In genomic region chr10:71337733-71338132, GRCm38 (mm10) we compare ENCODE assay signal across 27 mouse cellular contexts. TPM values are rescaled to one million over a fixed set of nuclear protein-coding genes. Genes with fewer than 3 reads are reported as not detected.
DNase-seq lines count a peak whose midpoint lies in the region; ATAC-seq and TF ChIP-seq lines count a peak whose summit lies in the region.
"Had no signal": no experiment of that assay in that cellular context is flagged by ENCODE, and none has a peak within 500 bp of the region (broad histone marks: within the 10 kb centered on the region; RNA-seq: fewer than 3 reads in every experiment).

No protein-coding gene starts in this region.

- intact Hi-C loops in heart, adult 2 months (cut with DNase I): no loop called here
- intact Hi-C loops in gastrocnemius, postnatal 14 days (cut with DNase I; ENCODE audit: low total_unique reads): no loop called here

- no peak for ATAC-seq in heart, embryonic 11.5 days (replicated peaks; ENCODE audit: insufficient number of reproducible peaks, low FRiP score, low TSS enrichment)
- no peak for ATAC-seq in kidney, embryonic 16.5 days (ENCODE audit: low FRiP score, low TSS enrichment)
- ATAC-seq in intestine, postnatal 0 days: peak; percentile 59
- no peak for ATAC-seq in liver, embryonic 16.5 days (ENCODE audit: low read depth)
- ATAC-seq: activated CD4-positive, CD25-positive, alpha-beta regulatory T cell, adult 4 months; forebrain, postnatal 0 days; hindbrain, postnatal 0 days had no signal

- 68% methylated on average over 2 of the region's 2 CpGs for WGBS in heart, adult 2 months
- WGBS in heart, embryonic 11.5 days (ENCODE audit: insufficient replicate concordance): 85% methylated on average over 2 of the region's 2 CpGs
- WGBS in kidney, embryonic 16.5 days: 35% methylated on average over 2 of the region's 2 CpGs
- 43% methylated on average over 2 of the region's 2 CpGs for WGBS in intestine, postnatal 0 days
- WGBS in liver, embryonic 16.5 days (ENCODE audit: insufficient replicate concordance): 71% methylated on average over 2 of the region's 2 CpGs

- no peaks in the 10 kb centered on the region for H3K36me3 ChIP-seq in heart, adult 2 months (ENCODE audit: control insufficient read depth, insufficient read depth, low read length)
- H3K36me3 ChIP-seq in heart, embryonic 11.5 days (ENCODE audit: control insufficient read depth, insufficient read depth, low read length): peaks cover 10% of the 10 kb centered on the region
- peaks cover 33% of the 10 kb centered on the region for H3K36me3 ChIP-seq in kidney, embryonic 16.5 days (ENCODE audit: insufficient read depth, low read length)
- peaks cover 19% of the 10 kb centered on the region for H3K36me3 ChIP-seq in intestine, postnatal 0 days (ENCODE audit: control insufficient read depth, insufficient read depth)
- H3K36me3 ChIP-seq in liver, embryonic 16.5 days (ENCODE audit: control insufficient read depth, insufficient read depth): peaks cover 5% of the 10 kb centered on the region; the same call in 1 of the 2 replicates

- peak overlapping the region; percentile 7; the same call in 1 of the 2 replicates for H3K27ac ChIP-seq in heart, adult 2 months
- no peak overlapping the region for H3K27ac ChIP-seq in heart, embryonic 11.5 days (ENCODE audit: low read depth, low read length)
- H3K27ac ChIP-seq in kidney, embryonic 16.5 days (ENCODE audit: low read length): no peak overlapping the region
- peak overlapping the region; percentile 54; the same call in 1 of the 2 replicates for H3K27ac ChIP-seq in intestine, postnatal 0 days (ENCODE audit: low read depth, low read length)
- peak overlapping the region; percentile 76 for H3K27ac ChIP-seq in liver, embryonic 16.5 days (ENCODE audit: low read length)
- H3K27ac ChIP-seq: forebrain, embryonic 12.5 days; heart, embryonic 10.5 days; hindbrain, embryonic 12.5 days; hindbrain, postnatal 0 days; liver, embryonic 14.5 days; midbrain, embryonic 12.5 days; neural tube, embryonic 12.5 days had no signal

- H3K9me3 ChIP-seq in heart, embryonic 11.5 days (replicated peaks; ENCODE audit: control insufficient read depth, low read length): no peaks in the 10 kb centered on the region
- H3K9me3 ChIP-seq in kidney, embryonic 16.5 days (ENCODE audit: low read length): no peaks in the 10 kb centered on the region
- no peaks in the 10 kb centered on the region for H3K9me3 ChIP-seq in intestine, postnatal 0 days (ENCODE audit: control insufficient read depth)
- no peaks in the 10 kb centered on the region for H3K9me3 ChIP-seq in liver, embryonic 16.5 days (replicated peaks; ENCODE audit: control insufficient read depth, low read length)
- H3K9me3 ChIP-seq: forebrain, embryonic 12.5 days; heart, embryonic 10.5 days; hindbrain, embryonic 12.5 days; midbrain, embryonic 12.5 days; neural tube, embryonic 12.5 days had no signal

- TF ChIP-seq POLR2A in heart, adult 2 months (IDR thresholded peaks at IDR 0.05; ENCODE audit: insufficient read depth, low read depth, low read length): no peak

- no peak overlapping the region for H3K4me2 ChIP-seq in heart, embryonic 11.5 days
- H3K4me2 ChIP-seq in kidney, embryonic 16.5 days (replicated peaks; ENCODE audit: low read depth, low read length): 0 out of 2 replicates have a peak overlapping the region, but pooled peaks have one; percentile 25
- H3K4me2 ChIP-seq in intestine, postnatal 0 days (replicated peaks; ENCODE audit: low read depth): peak overlapping the region; percentile 50
- peak overlapping the region; percentile 35; the same call in 1 of the 2 replicates for H3K4me2 ChIP-seq in liver, embryonic 16.5 days (ENCODE audit: low read depth, low read length)
- H3K4me2 ChIP-seq: forebrain, embryonic 12.5 days; hindbrain, embryonic 12.5 days; midbrain, embryonic 12.5 days; neural tube, embryonic 12.5 days had no signal

- DNase-seq in heart, adult 2 months: no peak
- no peak for DNase-seq in kidney, postnatal 4 days
- DNase-seq in gastrocnemius, postnatal 14 days: no peak
- DNase-seq in spleen, adult 12 weeks (ENCODE audit: low spot score): no peak
- DNase-seq: adrenal gland, adult 2 months; cerebellum, adult 2 months; cerebellum, postnatal 14 days; forebrain, postnatal 0 days; heart, postnatal 36 days; lung, postnatal 36 days; right cerebral cortex, postnatal 4 days; thymus, postnatal 14 days had no signal

- H3K27me3 ChIP-seq in heart, adult 2 months (ENCODE audit: control insufficient read depth, insufficient read depth, low read length): no peaks in the 10 kb centered on the region
- H3K27me3 ChIP-seq in heart, embryonic 11.5 days (ENCODE audit: control insufficient read depth, insufficient read depth, low read length): no peaks in the 10 kb centered on the region
- H3K27me3 ChIP-seq in kidney, embryonic 16.5 days (ENCODE audit: insufficient read depth, low read length): no peaks in the 10 kb centered on the region
- no peaks in the 10 kb centered on the region for H3K27me3 ChIP-seq in intestine, postnatal 0 days (replicated peaks; ENCODE audit: control insufficient read depth, insufficient read depth, low read length)
- H3K27me3 ChIP-seq in liver, embryonic 16.5 days (ENCODE audit: control insufficient read depth, insufficient read depth, low read depth, low read length): no peaks in the 10 kb centered on the region
- H3K27me3 ChIP-seq: CH12.LX; forebrain, embryonic 12.5 days; hindbrain, embryonic 12.5 days; midbrain, embryonic 12.5 days; neural tube, embryonic 12.5 days had no signal

- H3K4me1 ChIP-seq in heart, adult 2 months (ENCODE audit: control insufficient read depth, insufficient read depth, low read length): peaks cover 1% of the 10 kb centered on the region
- 0 out of 2 replicates have a peak, but pooled peaks cover 4% of the 10 kb centered on the region for H3K4me1 ChIP-seq in heart, embryonic 11.5 days (ENCODE audit: control insufficient read depth, insufficient read depth, low read length)
- peaks cover 38% of the 10 kb centered on the region for H3K4me1 ChIP-seq in kidney, embryonic 16.5 days (ENCODE audit: insufficient read depth, low read length)
- peaks cover 11% of the 10 kb centered on the region for H3K4me1 ChIP-seq in intestine, postnatal 0 days (replicated peaks; ENCODE audit: control insufficient read depth, insufficient read depth, low read length)
- peaks cover 26% of the 10 kb centered on the region for H3K4me1 ChIP-seq in liver, embryonic 16.5 days (ENCODE audit: control insufficient read depth, low read depth, low read length)
- H3K4me1 ChIP-seq: hindbrain, embryonic 12.5 days; neural tube, embryonic 12.5 days had no signal

- H3K4me3 ChIP-seq in heart, adult 2 months: no peak overlapping the region
- no peak overlapping the region for H3K4me3 ChIP-seq in heart, embryonic 11.5 days (ENCODE audit: low read depth, low read length)
- H3K4me3 ChIP-seq in kidney, embryonic 16.5 days (ENCODE audit: low read length): no peak overlapping the region
- H3K4me3 ChIP-seq in intestine, postnatal 0 days (ENCODE audit: low read depth, low read length): no peak overlapping the region
- H3K4me3 ChIP-seq in liver, embryonic 16.5 days (ENCODE audit: low read depth, low read length): no peak overlapping the region
- H3K4me3 ChIP-seq: erythroblast, embryonic 14.5 days; forebrain, embryonic 12.5 days; heart, embryonic 10.5 days; hindbrain, embryonic 12.5 days; midbrain, embryonic 12.5 days; myocyte; neural tube, embryonic 12.5 days had no signal

- H3K9ac ChIP-seq in heart, adult 2 months (ENCODE audit: low read depth, low read length): no peak overlapping the region
- no peak overlapping the region for H3K9ac ChIP-seq in heart, embryonic 11.5 days (ENCODE audit: low read depth, low read length)
- H3K9ac ChIP-seq in kidney, embryonic 16.5 days (replicated peaks; ENCODE audit: low read length): no peak overlapping the region
- H3K9ac ChIP-seq in intestine, postnatal 0 days (ENCODE audit: low read depth, low read length): no peak overlapping the region
- H3K9ac ChIP-seq in liver, embryonic 16.5 days (ENCODE audit: low read depth, low read length): no peak overlapping the region
- H3K9ac ChIP-seq: forebrain, embryonic 12.5 days; forebrain, postnatal 0 days; hindbrain, embryonic 12.5 days; liver, embryonic 14.5 days; midbrain, embryonic 12.5 days; neural tube, embryonic 12.5 days had no signal

- no peaks in the 10 kb centered on the region; the same call in 1 of the 2 replicates for H3K79me2 ChIP-seq in heart, adult 2 months (replicated peaks; ENCODE audit: control insufficient read depth, insufficient read depth, low read length)

- no peak for TF ChIP-seq CTCF in heart, adult 2 months (IDR thresholded peaks at IDR 0.05)
- no peak for TF ChIP-seq CTCF in intestine, postnatal 0 days (IDR thresholded peaks at IDR 0.05; ENCODE audit: low read depth)

- TF ChIP-seq EP300 in heart, adult 2 months (IDR thresholded peaks at IDR 0.05; ENCODE audit: insufficient read depth, low read depth, low read length): no peak

RNA-seq across cellular contexts. Expression of gene Cisd1, which starts 7.0 kb away (rescaled TPM):
- total RNA-seq in heart, adult 2 months (2021): 100 to 1,000 TPM; 295 to 338 TPM
- 203 and 212 TPM in 2 replicates for polyA plus RNA-seq in heart, adult 2 months (2012; rRNA removed)
- polyA plus RNA-seq in heart, embryonic 11.5 days (2014; fragmentation: Nextera tagmentation; extraction: Ambion mirVana): 158 and 161 TPM in 2 replicates
- 137 and 139 TPM in 2 replicates for polyA plus RNA-seq in kidney, embryonic 16.5 days (2015; fragmentation: Nextera tagmentation; extraction: Ambion mirVana)
- polyA plus RNA-seq in intestine, postnatal 0 days (2015; fragmentation: Nextera tagmentation; extraction: Ambion mirVana): 197 and 204 TPM in 2 replicates
- polyA plus RNA-seq in liver, embryonic 16.5 days (2015; fragmentation: Nextera tagmentation; extraction: Ambion mirVana): 61.9 and 69.4 TPM in 2 replicates
- 100 to 1,000 TPM; 130 to 134 TPM for total RNA-seq in gastrocnemius, postnatal 14 days (2021)

RNA-seq across cellular contexts. Expression of gene Ipmk, which starts 9.8 kb away (rescaled TPM):
- total RNA-seq in heart, adult 2 months (2021): 10 to 100 TPM; 12.6 to 17.9 TPM
- polyA plus RNA-seq in heart, adult 2 months (2012; rRNA removed): 5.0 and 8.5 TPM in 2 replicates
- polyA plus RNA-seq in heart, embryonic 11.5 days (2014; fragmentation: Nextera tagmentation; extraction: Ambion mirVana): 9.3 and 9.7 TPM in 2 replicates
- polyA plus RNA-seq in kidney, embryonic 16.5 days (2015; fragmentation: Nextera tagmentation; extraction: Ambion mirVana): 15.6 and 16.1 TPM in 2 replicates
- 32.4 and 36.6 TPM in 2 replicates for polyA plus RNA-seq in intestine, postnatal 0 days (2015; fragmentation: Nextera tagmentation; extraction: Ambion mirVana)
- 9.1 and 9.3 TPM in 2 replicates for polyA plus RNA-seq in liver, embryonic 16.5 days (2015; fragmentation: Nextera tagmentation; extraction: Ambion mirVana)
- total RNA-seq in gastrocnemius, postnatal 14 days (2021): 10 to 100 TPM; 10.8 to 11.8 TPM

RNA-seq across cellular contexts. Expression of gene Ube2d1, which starts 52.7 kb away (rescaled TPM):
- total RNA-seq in heart, adult 2 months (2021): 10 to 100 TPM; 40.5 to 46.8 TPM
- polyA plus RNA-seq in heart, adult 2 months (2012; rRNA removed): 48.7 and 76.4 TPM in 2 replicates
- polyA plus RNA-seq in heart, embryonic 11.5 days (2014; fragmentation: Nextera tagmentation; extraction: Ambion mirVana): 81.2 and 86.9 TPM in 2 replicates
- polyA plus RNA-seq in kidney, embryonic 16.5 days (2015; fragmentation: Nextera tagmentation; extraction: Ambion mirVana): 54.3 and 66.1 TPM in 2 replicates
- polyA plus RNA-seq in intestine, postnatal 0 days (2015; fragmentation: Nextera tagmentation; extraction: Ambion mirVana): 29.9 and 33.6 TPM in 2 replicates
- polyA plus RNA-seq in liver, embryonic 16.5 days (2015; fragmentation: Nextera tagmentation; extraction: Ambion mirVana): 6.5 and 6.6 TPM in 2 replicates
- total RNA-seq in gastrocnemius, postnatal 14 days (2021): 100 to 1,000 TPM; 150 to 153 TPM
- polyA plus RNA-seq: erythroblast, embryonic 14.5 days had no signal

Comparison
In these comparisons a context has a peak if more than half of its experiments do, and no peak if none do; other contexts are left out.
1. H3K27ac ChIP-seq: peak in heart, adult 2 months (single experiment), intestine, postnatal 0 days (single experiment) and liver, embryonic 16.5 days (single experiment); none in heart, embryonic 11.5 days (single experiment) and kidney, embryonic 16.5 days (single experiment).